Mouse (Mus musculus) heart, postnatal 0 days (tissue): Measurements from ENCODE around the gene Slc29a1. TPM values are rescaled to one million over a fixed set of nuclear protein-coding genes. Genes with fewer than 3 reads are reported as not detected.

ENCODE experiments used
- ATAC-seq: fragments of 200-750 bp; cut with Nextera tagmentation; 2 replicates; pipeline ENCODE4 v1.8.0; 2017; ENCODE audit warnings: low read depth, moderate number of reproducible peaks, moderate library complexity; ENCODE audit not compliant: insufficient read depth
- DNase-seq: peaks from one replicate; pipeline ENCODE4 v3.0.0-alpha.2; 2016; ENCODE audit warnings: low spot score
- H3K27ac ChIP-seq: fragments of 300-500 bp; sonication (generic); 2 replicates; pipeline ENCODE4 v1.5.1; 2014; ENCODE audit warnings: low read depth, mild to moderate bottlenecking
- H3K27me3 ChIP-seq: fragments of 300-500 bp; sonication (generic); 2 replicates; pipeline ENCODE4 v1.6.1; 2014; ENCODE audit warnings: low read length, mixed read lengths; ENCODE audit not compliant: control insufficient read depth, insufficient read depth
- H3K36me3 ChIP-seq: fragments of 300-500 bp; sonication (generic); replicated peaks from 2 replicates; pipeline ENCODE4 v1.6.1; 2014; ENCODE audit warnings: low read length, mixed read lengths; ENCODE audit not compliant: control insufficient read depth, insufficient read depth
- H3K4me1 ChIP-seq: fragments of 300-500 bp; sonication (generic); 2 replicates; pipeline ENCODE4 v1.6.1; 2014; ENCODE audit warnings: antibody characterized with exemption; ENCODE audit not compliant: control insufficient read depth, insufficient read depth
- H3K4me2 ChIP-seq: fragments of 300-500 bp; sonication (generic); 2 replicates; pipeline ENCODE4 v1.6.1; 2014; ENCODE audit warnings: low read depth, mild to moderate bottlenecking, low read length, moderate library complexity
- H3K4me3 ChIP-seq: fragments of 300-500 bp; sonication (generic); 2 replicates; pipeline ENCODE4 v1.5.1; 2014; ENCODE audit warnings: low read depth, low read length
- H3K9ac ChIP-seq: fragments of 300-500 bp; sonication (generic); replicated peaks from 2 replicates; pipeline ENCODE4 v1.6.1; 2014; ENCODE audit warnings: low read depth, low read length, mixed read lengths
- H3K9me3 ChIP-seq: fragments of 300-500 bp; sonication (generic); replicated peaks from 2 replicates; pipeline ENCODE4 v1.6.1; 2016; ENCODE audit warnings: low read length; ENCODE audit not compliant: control insufficient read depth
- CTCF ChIP-seq: IDR thresholded peaks from 2 replicates; pipeline ENCODE4 v1.5.1; 2016; ENCODE audit warnings: antibody characterized with exemption, control low read depth, low read depth
- EP300 ChIP-seq: IDR thresholded peaks from 2 replicates; pipeline ENCODE4 v1.6.1; 2016; ENCODE audit warnings: antibody characterized with exemption, low read depth
- WGBS: fragments of 180-500 bp; shearing (Covaris S2); extraction: QIAGEN DNeasy Blood & Tissue Kit; methylation state at CpG from one replicate; pipeline ENCODE4 v1.1.7; 2014; 5-methylcytosine and 5-hydroxymethylcytosine counted together
- polyA plus RNA-seq: library from polyadenylated mRNA; unstranded; fragments of >200 nt; fragmentation: Nextera tagmentation; extraction: Ambion mirVana; gene quantifications from 2 replicates; pipeline ENCODE4 v1.2.1, GENCODE M21; 2015
- total RNA-seq: library from RNA; depleted of rRNA; stranded (reverse); fragments of >200 nt; gene quantifications from 2 replicates; pipeline ENCODE4 v1.2.3, GENCODE M21; 2014; ENCODE audit warnings: low replicate concordance

Gene Slc29a1
- total and polyA plus RNA-seq, 2 experiments from 2014 or later, result 107 to 236 TPM

DNA sequence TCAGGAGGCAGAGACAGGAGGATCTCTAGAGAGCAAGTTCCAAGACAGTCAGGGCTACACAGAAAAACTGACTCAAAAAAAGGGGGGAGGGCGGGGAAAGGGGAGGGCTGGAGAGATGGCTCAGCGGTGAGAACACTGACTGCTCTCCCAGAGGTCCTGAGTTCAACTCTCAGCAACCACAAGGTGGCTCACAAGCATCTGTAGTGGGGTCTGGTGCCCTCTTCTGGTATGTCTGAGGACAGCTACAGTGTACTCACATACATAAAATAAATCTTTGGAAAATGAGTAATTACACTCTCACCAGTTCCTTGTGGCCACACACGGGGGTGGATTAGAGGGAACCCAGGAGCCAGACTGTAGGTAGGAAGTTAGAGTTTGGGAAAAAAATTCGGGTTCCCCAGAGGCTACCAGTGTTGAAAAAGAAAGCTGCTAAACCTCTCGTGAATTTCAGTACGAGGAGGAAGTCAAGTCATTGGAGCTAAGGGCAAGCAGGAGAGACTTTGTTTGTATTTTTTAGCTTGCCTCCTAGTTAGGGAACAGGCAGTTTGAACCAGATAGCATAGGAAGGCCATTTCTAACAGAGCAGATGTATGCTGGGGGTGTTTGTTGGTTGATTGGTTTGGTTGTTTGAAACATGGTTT lies 16.6 kb downstream of the Slc29a1 start:
- H3K4me3 ChIP-seq, result no peak overlapping the region
- TF ChIP-seq CTCF (peak; percentile 53), EP300 (no peak)
- H3K4me2 ChIP-seq, result no peak overlapping the region
- no peaks in the 10 kb centered on the region for H3K27me3 ChIP-seq
- peaks cover 12% of the 10 kb centered on the region for H3K36me3 ChIP-seq
- H3K27ac ChIP-seq, result peak overlapping the region; percentile 97
- H3K9ac ChIP-seq, result no peak overlapping the region
- no peaks in the 10 kb centered on the region for H3K9me3 ChIP-seq
- ATAC-seq (no peak), DNase-seq (no peak)
- 63% methylated on average over 6 of the region's 6 CpGs for WGBS
- H3K4me1 ChIP-seq, result peaks cover 32% of the 10 kb centered on the region; the same call in 1 of the 2 replicates

DNA sequence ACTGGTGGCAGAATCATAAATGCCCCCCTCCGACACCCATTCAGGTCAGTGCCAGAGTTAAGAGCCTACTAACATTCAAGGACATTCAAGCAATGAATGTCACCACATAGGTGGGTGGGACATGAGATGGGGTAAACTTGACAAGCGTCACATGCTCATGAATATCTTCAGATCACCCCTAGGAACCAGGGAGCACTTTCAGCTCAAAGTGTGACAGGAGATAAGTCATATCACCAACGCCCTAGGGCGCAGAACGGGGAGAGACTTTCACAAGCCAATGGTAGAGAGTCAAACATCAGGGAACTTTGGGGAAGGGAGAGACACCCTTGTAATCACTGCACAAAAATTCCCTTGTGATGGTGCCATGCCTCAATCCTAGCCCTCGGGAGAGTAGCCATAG lies 17.2 kb downstream of the Slc29a1 start:
- ATAC-seq (no peak), DNase-seq (no peak)
- no peak overlapping the region for H3K4me3 ChIP-seq
- peaks cover 32% of the 10 kb centered on the region; the same call in 1 of the 2 replicates for H3K4me1 ChIP-seq
- H3K36me3 ChIP-seq, result peaks cover 8% of the 10 kb centered on the region
- H3K27me3 ChIP-seq, result no peaks in the 10 kb centered on the region
- H3K9ac ChIP-seq, result no peak overlapping the region
- H3K27ac ChIP-seq, result no peak overlapping the region
- WGBS, result 70% methylated on average over 6 of the region's 6 CpGs
- TF ChIP-seq CTCF (no peak), EP300 (no peak)
- H3K4me2 ChIP-seq, result no peak overlapping the region
- no peaks in the 10 kb centered on the region for H3K9me3 ChIP-seq

- peaks cover 32% of the 10 kb centered on the region; the same call in 1 of the 2 replicates for H3K4me1 ChIP-seq
These were observed 17.8 kb downstream of the Slc29a1 start for GRCm38 (mm10) chr17:45581567-45581983.

DNA sequence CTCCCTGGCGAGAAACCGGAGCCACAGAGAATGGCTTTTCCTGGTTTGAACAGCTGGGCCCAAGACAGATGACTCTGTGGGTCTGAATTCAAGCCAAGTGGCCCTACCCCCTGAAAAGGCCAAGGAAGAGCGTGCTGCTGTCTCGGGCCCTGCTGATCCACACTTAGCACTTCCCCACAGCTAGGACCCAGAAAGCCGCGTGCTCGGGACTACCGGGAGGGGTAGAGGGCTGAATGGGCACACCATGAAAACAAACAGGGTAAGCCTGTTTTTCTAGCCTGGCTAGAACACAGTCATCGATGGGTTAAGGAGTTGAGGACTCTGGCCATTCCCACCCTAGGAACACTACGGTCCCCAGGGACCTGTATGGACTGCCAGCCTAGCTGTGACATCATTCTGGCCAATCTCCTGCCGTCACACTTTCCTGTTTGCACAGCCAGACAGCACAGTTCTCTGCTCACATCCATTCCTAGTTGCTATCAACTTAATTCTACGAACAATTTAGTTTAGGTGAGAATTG lies 18.4 kb downstream of the Slc29a1 start:
- no peaks in the 10 kb centered on the region for H3K36me3 ChIP-seq
- H3K9ac ChIP-seq, result no peak overlapping the region
- H3K4me1 ChIP-seq, result peaks cover 28% of the 10 kb centered on the region; the same call in 1 of the 2 replicates
- H3K4me3 ChIP-seq, result no peak overlapping the region
- WGBS, result 39% methylated on average over 12 of the region's 12 CpGs
- TF ChIP-seq CTCF, result no peak
- no peak for TF ChIP-seq EP300
- no peaks in the 10 kb centered on the region for H3K9me3 ChIP-seq
- H3K4me2 ChIP-seq, result no peak overlapping the region
- ATAC-seq, result 0 out of 2 replicates have a peak, but pooled peaks have one; percentile 12
- DNase-seq, result no peak
- no peaks in the 10 kb centered on the region for H3K27me3 ChIP-seq
- peak overlapping the region; percentile 58 for H3K27ac ChIP-seq

More at GRCm38 (mm10) chr17:45581567-45581983, 17.8 kb downstream of the Slc29a1 start:
- H3K36me3 ChIP-seq, result peaks cover 2% of the 10 kb centered on the region; the same call in 1 of the 2 replicates
- no peaks in the 10 kb centered on the region for H3K27me3 ChIP-seq
- peak; percentile 9; the same call in 1 of the 2 replicates for ATAC-seq
- DNase-seq, result peak; percentile 90
- H3K9ac ChIP-seq, result no peak overlapping the region
- peak overlapping the region; percentile 58 for H3K27ac ChIP-seq
- H3K9me3 ChIP-seq, result no peaks in the 10 kb centered on the region
- TF ChIP-seq EP300, result no peak
- peak; percentile 93 for TF ChIP-seq CTCF
- WGBS, result 1% methylated on average over 2 of the region's 2 CpGs
- H3K4me2 ChIP-seq, result no peak overlapping the region
- no peak overlapping the region for H3K4me3 ChIP-seq

DNA sequence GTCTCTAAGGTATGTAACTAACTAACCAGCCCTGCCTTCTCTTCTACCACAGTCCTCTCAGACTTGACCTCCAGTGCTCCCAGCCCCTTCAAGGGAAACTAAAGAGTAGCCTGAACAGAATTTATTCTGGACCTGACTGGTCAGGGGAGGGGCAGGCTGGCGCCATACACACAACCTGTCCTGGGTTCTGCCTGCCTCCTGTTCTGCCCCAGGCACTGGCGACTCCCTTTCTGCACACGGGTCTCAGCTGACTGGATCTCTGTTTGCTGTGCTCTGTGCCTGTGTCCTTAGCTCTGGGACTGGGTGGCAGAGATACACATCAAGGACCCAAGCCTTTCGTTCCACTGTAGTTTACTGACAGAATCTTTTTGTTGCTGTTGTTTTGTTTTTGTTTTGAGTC lies 19.9 kb downstream of the Slc29a1 start:
- H3K4me2 ChIP-seq, result no peak overlapping the region
- no peak overlapping the region for H3K27ac ChIP-seq
- DNase-seq, result no peak
- H3K9ac ChIP-seq, result no peak overlapping the region
- H3K9me3 ChIP-seq, result no peaks in the 10 kb centered on the region
- peaks cover 23% of the 10 kb centered on the region; the same call in 1 of the 2 replicates for H3K4me1 ChIP-seq
- no peaks in the 10 kb centered on the region for H3K36me3 ChIP-seq
- H3K4me3 ChIP-seq, result no peak overlapping the region
- no peaks in the 10 kb centered on the region for H3K27me3 ChIP-seq
- WGBS, result 83% methylated on average over 4 of the region's 4 CpGs
- TF ChIP-seq EP300 (no peak), CTCF (no peak)
- ATAC-seq, result no peak
